Mouse (Mus musculus) neural tube, postnatal 0 days (tissue): Measurements from ENCODE around the gene Cryzl2. TPM values are rescaled to one million over a fixed set of nuclear protein-coding genes. Genes with fewer than 3 reads are reported as not detected.

Experiments
- polyA plus RNA-seq: library from polyadenylated mRNA; unstranded; fragments of >200 nt; fragmentation: Nextera tagmentation; extraction: Ambion mirVana; gene quantifications from 2 replicates; pipeline ENCODE4 v1.2.1, GENCODE M21; 2015

The Cryzl2 gene
- 8.1 and 9.4 TPM in 2 replicates for polyA plus RNA-seq

DNA sequence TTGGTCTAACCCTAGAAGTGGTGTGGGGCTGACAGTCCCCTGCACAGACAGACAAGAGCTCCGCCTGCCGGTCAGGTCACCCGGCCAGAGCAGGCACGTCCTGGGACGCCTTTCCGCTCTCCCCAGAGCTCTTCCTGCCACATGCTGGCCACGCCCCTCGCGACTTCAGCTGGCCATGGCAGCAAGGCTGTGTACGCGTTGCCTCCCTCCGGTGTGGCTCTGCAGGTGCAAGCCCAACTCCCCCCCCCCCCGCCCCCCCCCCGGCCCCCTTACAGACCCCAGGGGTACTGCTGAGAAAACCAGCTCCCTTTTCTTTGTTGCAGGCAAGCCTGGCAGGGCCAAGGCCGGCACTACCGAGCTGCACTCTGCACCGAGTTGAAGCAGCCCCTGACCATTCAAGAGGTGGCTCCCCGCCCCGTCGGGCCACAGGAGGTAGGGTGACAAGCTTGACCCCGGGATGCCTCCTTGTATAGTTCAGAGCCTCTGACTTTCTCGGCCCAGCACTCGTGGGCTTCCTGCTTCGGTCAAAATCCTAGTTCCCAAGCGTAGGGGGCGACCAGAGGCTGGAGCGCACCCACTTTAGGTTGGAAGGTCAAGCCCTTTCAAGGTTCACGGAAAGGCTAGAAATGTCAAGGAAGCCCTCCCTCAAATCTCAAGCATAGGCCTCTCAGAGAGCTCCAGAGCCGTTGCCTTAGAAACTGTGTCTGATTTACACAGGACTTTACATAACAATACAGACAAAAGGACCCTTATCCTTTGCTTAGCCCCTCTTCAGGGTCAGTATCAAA lies at the start of gene Cryzl2:
Gene Cryzl2 (plus strand): TSS at position 157 of the 788 bp plus-strand sequence.

GRCm38 (mm10) chr1:157412454-157413369 lies 45.7 kb upstream of the Cryzl2 start, which contains the start of gene Rasal2:
Rasal2 (minus strand) TSS chr1:157412595.

GRCm38 (mm10) chr1:157506522-157506921 lies 48.1 kb downstream of the Cryzl2 start, which contains the start of gene Sec16b:
Sec16b (plus strand) TSS chr1:157506728.

Other genes with a start within 250 kb of the Cryzl2 start
- gene Rasal2, start 46.0 kb upstream of the Cryzl2 start, polyA plus RNA-seq: 36.8 and 37.4 TPM in 2 replicates
- gene Sec16b, start 48.2 kb downstream of the Cryzl2 start, polyA plus RNA-seq: 0.44 and 0.46 TPM in 2 replicates